27 mouse cellular contexts compared by ENCODE assay signal in the genomic region with DNA sequence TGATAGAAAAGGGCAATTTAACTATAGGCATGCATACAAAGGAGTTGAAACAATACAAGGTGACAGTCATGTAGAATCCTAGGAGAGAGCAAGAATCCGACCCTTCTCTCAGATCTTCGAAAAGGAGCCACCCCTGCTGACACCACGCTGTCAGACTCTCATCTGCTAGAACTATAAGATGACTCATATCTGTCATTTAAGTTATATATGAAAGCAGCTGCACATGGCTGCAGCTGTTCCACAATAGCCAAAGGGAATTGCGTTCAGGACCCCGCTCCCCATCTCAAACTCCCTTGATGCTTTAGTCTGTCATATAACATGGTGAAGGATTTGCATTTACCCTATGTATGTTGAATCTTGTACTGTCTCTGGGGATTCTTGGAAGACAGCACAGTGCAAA.
DNase-seq lines count a peak whose midpoint lies in the region; ATAC-seq and TF ChIP-seq lines count a peak whose summit lies in the region.
"Had no signal": no experiment of that assay in that cellular context is flagged by ENCODE, and none has a peak within 500 bp of the region (broad histone marks: within the 10 kb centered on the region; RNA-seq: fewer than 3 reads in every experiment).

No protein-coding gene starts in this region.

- no peaks in the 10 kb centered on the region for H3K36me3 ChIP-seq in heart, postnatal 0 days (replicated peaks; ENCODE audit: control insufficient read depth, insufficient read depth, low read length)
- no peaks in the 10 kb centered on the region for H3K36me3 ChIP-seq in heart, embryonic 10.5 days
- H3K36me3 ChIP-seq in midbrain, embryonic 15.5 days (replicated peaks), result no peaks in the 10 kb centered on the region
- no peaks in the 10 kb centered on the region for H3K36me3 ChIP-seq in midbrain, embryonic 11.5 days (ENCODE audit: control insufficient read depth, insufficient read depth, low read length)
- H3K36me3 ChIP-seq in hindbrain, embryonic 13.5 days, result no peaks in the 10 kb centered on the region
- no peaks in the 10 kb centered on the region for H3K36me3 ChIP-seq in myocyte (ENCODE audit: control insufficient read depth, insufficient read depth)
- H3K36me3 ChIP-seq: embryonic facial prominence, embryonic 13.5 days; heart, embryonic 15.5 days; limb, embryonic 13.5 days; liver, embryonic 12.5 days; neural tube, embryonic 12.5 days; stomach, embryonic 15.5 days had no signal

- TF ChIP-seq EP300 in heart, postnatal 0 days (IDR thresholded peaks at IDR 0.05; ENCODE audit: low read depth), result no peak

- no peaks in the 10 kb centered on the region for H3K27me3 ChIP-seq in heart, postnatal 0 days (ENCODE audit: control insufficient read depth, insufficient read depth, low read length)
- no peaks in the 10 kb centered on the region for H3K27me3 ChIP-seq in heart, embryonic 10.5 days (ENCODE audit: insufficient read depth, poor library complexity, severe bottlenecking)
- no peaks in the 10 kb centered on the region for H3K27me3 ChIP-seq in midbrain, embryonic 15.5 days (replicated peaks)
- H3K27me3 ChIP-seq in midbrain, embryonic 11.5 days (ENCODE audit: control insufficient read depth, insufficient read depth, low read length), result no peaks in the 10 kb centered on the region
- H3K27me3 ChIP-seq in hindbrain, embryonic 13.5 days, result no peaks in the 10 kb centered on the region
- no peaks in the 10 kb centered on the region for H3K27me3 ChIP-seq in myocyte (ENCODE audit: control insufficient read depth, insufficient read depth, insufficient read length)
- H3K27me3 ChIP-seq: embryonic facial prominence, embryonic 13.5 days; heart, embryonic 15.5 days; limb, embryonic 13.5 days; liver, embryonic 12.5 days; neural tube, embryonic 12.5 days; stomach, embryonic 15.5 days had no signal

- no peak overlapping the region for H3K27ac ChIP-seq in heart, postnatal 0 days (ENCODE audit: low read depth)
- no peak overlapping the region for H3K27ac ChIP-seq in heart, embryonic 10.5 days
- no peak overlapping the region for H3K27ac ChIP-seq in midbrain, embryonic 15.5 days
- H3K27ac ChIP-seq in midbrain, embryonic 11.5 days (ENCODE audit: low read depth, low read length), result no peak overlapping the region
- H3K27ac ChIP-seq in hindbrain, embryonic 13.5 days, result 0 out of 2 replicates have a peak overlapping the region, but pooled peaks have one; percentile 13
- H3K27ac ChIP-seq: embryonic facial prominence, embryonic 13.5 days; heart, embryonic 15.5 days; left cerebral cortex, adult 2 months; limb, embryonic 13.5 days; liver, embryonic 12.5 days; neural tube, embryonic 12.5 days; stomach, embryonic 15.5 days had no signal

- WGBS in heart, postnatal 0 days, result 63% methylated on average over 5 of the region's 5 CpGs
- WGBS in heart, embryonic 10.5 days, result 88% methylated on average over 5 of the region's 5 CpGs
- WGBS in midbrain, embryonic 15.5 days, result 59% methylated on average over 5 of the region's 5 CpGs
- 80% methylated on average over 5 of the region's 5 CpGs for WGBS in midbrain, embryonic 11.5 days
- WGBS in hindbrain, embryonic 13.5 days, result 49% methylated on average over 5 of the region's 5 CpGs

- DNase-seq in heart, postnatal 0 days (ENCODE audit: low spot score), result peak; percentile 4
- no peak for DNase-seq in heart, embryonic 10.5 days (ENCODE audit: low spot score)
- DNase-seq in midbrain, embryonic 11.5 days (ENCODE audit: low spot score, missing footprints), result no peak
- DNase-seq in spleen, adult 12 weeks (ENCODE audit: low spot score), result no peak
- DNase-seq: adrenal gland, postnatal 14 days; cerebellum, adult 11 months; cerebellum, adult 9-10 months; cerebellum, postnatal 36 days; gastrocnemius, postnatal 14 days; heart, postnatal 36 days; kidney, postnatal 14 days; lung, adult 18-20 months; lung, postnatal 10 days; right cerebral cortex, postnatal 14 days had no signal

- no peak overlapping the region for H3K4me3 ChIP-seq in heart, postnatal 0 days (ENCODE audit: low read depth, low read length)
- H3K4me3 ChIP-seq in heart, embryonic 10.5 days, result no peak overlapping the region
- no peak overlapping the region for H3K4me3 ChIP-seq in midbrain, embryonic 15.5 days
- H3K4me3 ChIP-seq in midbrain, embryonic 11.5 days (ENCODE audit: low read depth, low read length), result no peak overlapping the region
- no peak overlapping the region for H3K4me3 ChIP-seq in hindbrain, embryonic 13.5 days
- H3K4me3 ChIP-seq in myocyte, result no peak overlapping the region
- H3K4me3 ChIP-seq: embryonic facial prominence, embryonic 13.5 days; erythroblast, embryonic 14.5 days; heart, embryonic 15.5 days; left cerebral cortex, adult 2 months; limb, embryonic 13.5 days; liver, embryonic 12.5 days; neural tube, embryonic 12.5 days; stomach, embryonic 15.5 days had no signal

- TF ChIP-seq CTCF in heart, postnatal 0 days (IDR thresholded peaks at IDR 0.05; ENCODE audit: low read depth), result no peak

- H3K4me2 ChIP-seq in heart, postnatal 0 days (ENCODE audit: low read depth, low read length), result no peak overlapping the region
- H3K4me2 ChIP-seq in midbrain, embryonic 15.5 days, result no peak overlapping the region
- H3K4me2 ChIP-seq in midbrain, embryonic 11.5 days, result no peak overlapping the region
- no peak overlapping the region for H3K4me2 ChIP-seq in hindbrain, embryonic 13.5 days
- H3K4me2 ChIP-seq in myocyte (ENCODE audit: low read depth), result peak overlapping the region; percentile 38
- H3K4me2 ChIP-seq: embryonic facial prominence, embryonic 13.5 days; heart, embryonic 15.5 days; limb, embryonic 13.5 days; liver, embryonic 12.5 days; neural tube, embryonic 12.5 days; stomach, embryonic 15.5 days had no signal

- H3K4me1 ChIP-seq in heart, postnatal 0 days (ENCODE audit: control insufficient read depth, insufficient read depth), result no peaks in the 10 kb centered on the region
- 0 out of 2 replicates have a peak, but pooled peaks cover 2% of the 10 kb centered on the region for H3K4me1 ChIP-seq in heart, embryonic 10.5 days
- H3K4me1 ChIP-seq in midbrain, embryonic 15.5 days, result no peaks in the 10 kb centered on the region; the same call in 1 of the 2 replicates
- H3K4me1 ChIP-seq in midbrain, embryonic 11.5 days (ENCODE audit: control insufficient read depth, insufficient read depth, low read length), result no peaks in the 10 kb centered on the region
- peaks cover 13% of the 10 kb centered on the region for H3K4me1 ChIP-seq in hindbrain, embryonic 13.5 days (replicated peaks)
- H3K4me1 ChIP-seq: heart, embryonic 15.5 days; liver, embryonic 12.5 days; neural tube, embryonic 12.5 days had no signal

- H3K79me2 ChIP-seq in myocyte (ENCODE audit: control insufficient read depth, insufficient read depth), result no peaks in the 10 kb centered on the region

- H3ac ChIP-seq in myocyte (ENCODE audit: control insufficient read depth, insufficient read length), result no peak overlapping the region

- no peaks in the 10 kb centered on the region for H3K9me3 ChIP-seq in heart, postnatal 0 days (replicated peaks; ENCODE audit: control insufficient read depth, low read length)
- no peaks in the 10 kb centered on the region for H3K9me3 ChIP-seq in heart, embryonic 10.5 days
- no peaks in the 10 kb centered on the region for H3K9me3 ChIP-seq in midbrain, embryonic 15.5 days
- H3K9me3 ChIP-seq in midbrain, embryonic 11.5 days (ENCODE audit: control insufficient read depth, low read length), result no peaks in the 10 kb centered on the region
- H3K9me3 ChIP-seq in hindbrain, embryonic 13.5 days, result no peaks in the 10 kb centered on the region
- H3K9me3 ChIP-seq: embryonic facial prominence, embryonic 13.5 days; heart, embryonic 15.5 days; liver, embryonic 12.5 days; neural tube, embryonic 12.5 days; stomach, embryonic 15.5 days had no signal

- no peak for ATAC-seq in heart, postnatal 0 days (ENCODE audit: insufficient read depth, low read depth)
- ATAC-seq in midbrain, embryonic 15.5 days (replicated peaks), result 0 out of 2 replicates have a peak, but pooled peaks have one; percentile 50
- no peak for ATAC-seq in midbrain, embryonic 11.5 days (ENCODE audit: low FRiP score)
- ATAC-seq in hindbrain, embryonic 13.5 days (ENCODE audit: low FRiP score), result 0 out of 2 replicates have a peak, but pooled peaks have one; percentile 21
- ATAC-seq: CD4-positive, CD25-positive, alpha-beta regulatory T cell, adult 4 months; intestine, postnatal 0 days; liver, embryonic 12.5 days had no signal

- TF ChIP-seq POLR2A in myocyte (IDR thresholded peaks at IDR 0.05; ENCODE audit: insufficient read length, low read depth), result no peak

- no peak overlapping the region for H3K9ac ChIP-seq in heart, postnatal 0 days (replicated peaks; ENCODE audit: low read depth, low read length)
- H3K9ac ChIP-seq in midbrain, embryonic 15.5 days, result no peak overlapping the region
- H3K9ac ChIP-seq in midbrain, embryonic 11.5 days (ENCODE audit: low read length), result no peak overlapping the region
- no peak overlapping the region for H3K9ac ChIP-seq in hindbrain, embryonic 13.5 days
- H3K9ac ChIP-seq: embryonic facial prominence, embryonic 13.5 days; heart, embryonic 15.5 days; limb, embryonic 13.5 days; liver, embryonic 12.5 days; neural tube, embryonic 12.5 days; stomach, embryonic 15.5 days had no signal

TF ChIP-seq in myocyte, 11 proteins besides CTCF, POLR2A, EP300 and RAD21:
- TF ChIP-seq USF1 (IDR thresholded peaks at IDR 0.05; ENCODE audit: low read depth), result no peak
- no peak for TF ChIP-seq POLR2AphosphoS2 (IDR thresholded peaks at IDR 0.05; ENCODE audit: insufficient read length, low read depth)
- peak; percentile 83 for TF ChIP-seq TCF12 (IDR thresholded peaks at IDR 0.05; ENCODE audit: insufficient read depth, poor library complexity, severe bottlenecking)
- TF ChIP-seq TCF3 (IDR thresholded peaks at IDR 0.05; ENCODE audit: insufficient read length, low read depth), result peak; percentile 21
- peak in 2 of 3 experiments; percentile 88 to 92 for TF ChIP-seq MYOD1 (IDR thresholded peaks at IDR 0.05; ENCODE audit: control insufficient read depth in 1 of 3, insufficient read length in 2 of 3, low read depth in 2 of 3)

Comparison
In these comparisons a context has a peak if more than half of its experiments do, and no peak if none do; other contexts are left out.
1. ATAC-seq: peak in midbrain, embryonic 15.5 days (single experiment) and hindbrain, embryonic 13.5 days (single experiment); none in heart, postnatal 0 days (single experiment) and midbrain, embryonic 11.5 days (single experiment).